Mouse (Mus musculus): ENCODE data around the gene Fam136a. TPM values are rescaled to one million over a fixed set of nuclear protein-coding genes. Genes with fewer than 3 reads are reported as not detected.

The Fam136a gene
- 5.7 TPM for polyA plus RNA-seq (2015; fragmentation: Illumina TruSeq; extraction: RNeasy Lipid Tissue Mini Kit (QIAGEN cat#74804); ENCODE audit: insufficient read depth, low read depth, low replicate concordance)

GRCm38 (mm10) chr6:86365371-86366124 lies at the start of gene Fam136a:
Fam136a (plus strand) TSS chr6:86365646.

GRCm38 (mm10) chr6:86370764-86371339 lies 5.4 kb downstream of the Fam136a start, which contains the start of gene Snrpg:
Snrpg (plus strand) TSS chr6:86371304.

GRCm38 (mm10) chr6:86396581-86397256 lies 31.3 kb downstream of the Fam136a start, which contains the start of gene Pcyox1:
Pcyox1 (minus strand) TSS chr6:86397154.

DNA sequence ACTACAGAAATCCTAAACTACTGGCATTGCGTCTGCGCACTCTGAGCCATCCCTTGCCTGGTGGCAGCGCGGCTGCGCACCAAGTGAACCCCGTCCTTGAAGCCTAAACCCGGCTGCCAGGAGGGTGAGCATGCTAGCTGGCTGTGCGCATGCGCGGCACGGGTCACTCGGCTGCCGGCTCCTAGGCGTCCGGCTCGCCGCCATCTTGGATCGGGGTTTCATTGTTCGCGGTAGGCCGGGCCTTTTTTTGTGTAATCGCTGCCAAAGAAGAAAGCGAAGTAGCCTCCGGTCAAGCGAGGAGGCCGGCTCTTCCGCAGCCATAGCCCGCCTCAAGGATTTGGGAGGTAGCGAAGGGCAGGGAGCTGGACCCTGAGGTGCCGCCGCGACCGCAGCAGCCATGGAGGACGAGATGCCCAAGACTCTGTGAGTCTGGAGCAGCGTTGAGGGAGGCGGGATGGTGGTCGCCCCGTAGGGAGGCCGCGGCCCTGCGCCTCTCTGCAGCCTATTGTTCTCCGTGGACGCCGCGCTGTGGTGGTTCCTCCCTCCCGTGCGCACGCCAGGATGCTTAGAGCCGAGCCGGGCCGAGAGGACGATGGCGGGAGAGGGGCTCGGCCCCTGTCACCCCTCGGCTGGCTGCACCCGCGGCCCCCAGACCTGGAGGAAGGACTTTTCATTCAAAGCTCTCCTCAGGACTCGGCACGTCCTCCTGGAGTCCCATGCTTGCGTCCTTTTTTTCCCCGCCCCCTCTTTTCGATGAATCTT lies 38.8 kb downstream of the Fam136a start, which contains the start of gene Tia1:
TSS of gene Tia1 (plus strand) at position 120 of the 762 bp plus-strand sequence.

Other genes starting within 250 kb of the Fam136a start
- gene Tgfa, start 170.4 kb upstream of the Fam136a start, polyA plus RNA-seq (2015; fragmentation: Illumina TruSeq; extraction: RNeasy Lipid Tissue Mini Kit (QIAGEN cat#74804); ENCODE audit: insufficient read depth, low read depth, low replicate concordance) = 1.2 TPM
- 14.2 TPM for gene Snrpg, start 5.7 kb downstream of the Fam136a start, polyA plus RNA-seq (2015; fragmentation: Illumina TruSeq; extraction: RNeasy Lipid Tissue Mini Kit (QIAGEN cat#74804); ENCODE audit: insufficient read depth, low read depth, low replicate concordance)
- 7.1 TPM for gene Pcyox1, start 31.5 kb downstream of the Fam136a start, polyA plus RNA-seq (2015; fragmentation: Illumina TruSeq; extraction: RNeasy Lipid Tissue Mini Kit (QIAGEN cat#74804); ENCODE audit: insufficient read depth, low read depth, low replicate concordance)
- 15.8 TPM for gene Tia1, start 38.6 kb downstream of the Fam136a start, polyA plus RNA-seq (2015; fragmentation: Illumina TruSeq; extraction: RNeasy Lipid Tissue Mini Kit (QIAGEN cat#74804); ENCODE audit: insufficient read depth, low read depth, low replicate concordance)
- gene Gm44790, start 61.0 kb downstream of the Fam136a start, polyA plus RNA-seq (2015; fragmentation: Illumina TruSeq; extraction: RNeasy Lipid Tissue Mini Kit (QIAGEN cat#74804); ENCODE audit: insufficient read depth, low read depth, low replicate concordance) = not detected
- gene C87436, start 72.7 kb downstream of the Fam136a start, polyA plus RNA-seq (2015; fragmentation: Illumina TruSeq; extraction: RNeasy Lipid Tissue Mini Kit (QIAGEN cat#74804); ENCODE audit: insufficient read depth, low read depth, low replicate concordance) = 6.1 TPM
- 31.3 TPM for gene Pcbp1, start 160.7 kb downstream of the Fam136a start, polyA plus RNA-seq (2015; fragmentation: Illumina TruSeq; extraction: RNeasy Lipid Tissue Mini Kit (QIAGEN cat#74804); ENCODE audit: insufficient read depth, low read depth, low replicate concordance)